Mouse (Mus musculus): ENCODE measurements at regions not wholly inside any gene's neighbourhood (a gene's known extent, or its start where the extent isn't known, plus 50 kb on each side); places are given as distances from the start of the nearest gene placed in this dataset.

DNA sequence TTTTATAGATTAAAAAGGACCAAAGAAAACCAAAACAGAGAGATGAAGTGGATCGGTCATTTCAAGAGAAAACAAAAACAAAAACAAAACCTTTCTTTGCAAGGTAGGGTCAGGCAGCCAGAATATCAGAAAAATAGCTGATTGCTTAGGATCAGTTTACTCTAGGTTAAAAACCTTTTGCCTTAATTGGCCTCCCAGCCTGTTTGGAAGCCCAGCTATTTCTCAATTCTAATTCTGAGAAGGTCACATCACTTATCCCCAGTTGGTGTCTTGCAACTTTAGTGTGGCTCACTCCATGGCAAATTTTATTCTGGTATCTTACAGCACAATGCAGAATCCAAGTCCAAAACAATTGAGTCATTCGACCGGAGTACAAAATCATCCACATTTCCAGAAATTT, 70.0 kb downstream of the 1190002N15Rik start:
- no peak for DNase-seq

GRCm38 (mm10) chr9:94456085-94456531, 81.8 kb downstream of the 1190002N15Rik start:
- DNase-seq, result no peak

DNA sequence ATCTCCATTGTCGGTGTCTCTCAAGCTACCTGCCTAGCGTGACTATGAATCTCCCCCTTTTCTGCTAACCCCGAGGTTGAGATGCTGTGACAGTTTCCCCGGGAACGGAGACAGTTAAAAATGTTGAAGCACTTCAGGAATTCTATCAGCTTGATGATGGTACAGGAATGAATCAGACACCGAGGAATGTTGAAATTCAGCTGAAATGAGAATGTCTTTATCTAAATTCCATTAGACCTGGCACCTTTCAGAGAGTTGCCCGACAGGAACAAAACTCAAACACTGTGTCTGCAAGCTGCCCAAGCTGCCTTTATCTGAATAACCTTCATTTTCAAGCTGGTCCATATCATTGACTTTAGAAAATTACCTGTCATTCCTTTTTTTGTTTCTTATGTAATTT, 82.4 kb downstream of the 1190002N15Rik start:
- DNase-seq, result no peak

DNA sequence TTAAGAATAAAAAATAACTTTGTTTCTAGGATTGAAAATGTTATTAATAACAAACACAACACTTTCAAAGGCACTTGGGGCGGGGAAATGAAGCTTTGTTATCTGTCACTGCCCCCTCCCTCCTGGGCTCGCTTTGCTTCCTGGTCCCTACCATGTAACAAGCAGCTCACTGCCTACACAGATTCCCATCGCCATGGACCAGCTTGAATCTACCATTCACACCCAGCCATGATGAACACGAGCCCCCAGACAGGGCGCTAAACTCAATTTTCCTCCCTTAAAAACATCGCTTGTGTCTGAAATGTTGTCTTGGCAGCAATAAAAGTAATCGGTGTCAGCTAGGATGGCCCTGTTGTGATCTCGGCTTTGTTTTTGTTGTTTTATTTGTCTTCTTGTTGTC, 88.0 kb downstream of the 1190002N15Rik start:
- no peak for DNase-seq

GRCm38 (mm10) chr9:94446182-94446763, 91.6 kb downstream of the 1190002N15Rik start:
- peak; percentile 26 to 27 for DNase-seq

DNA sequence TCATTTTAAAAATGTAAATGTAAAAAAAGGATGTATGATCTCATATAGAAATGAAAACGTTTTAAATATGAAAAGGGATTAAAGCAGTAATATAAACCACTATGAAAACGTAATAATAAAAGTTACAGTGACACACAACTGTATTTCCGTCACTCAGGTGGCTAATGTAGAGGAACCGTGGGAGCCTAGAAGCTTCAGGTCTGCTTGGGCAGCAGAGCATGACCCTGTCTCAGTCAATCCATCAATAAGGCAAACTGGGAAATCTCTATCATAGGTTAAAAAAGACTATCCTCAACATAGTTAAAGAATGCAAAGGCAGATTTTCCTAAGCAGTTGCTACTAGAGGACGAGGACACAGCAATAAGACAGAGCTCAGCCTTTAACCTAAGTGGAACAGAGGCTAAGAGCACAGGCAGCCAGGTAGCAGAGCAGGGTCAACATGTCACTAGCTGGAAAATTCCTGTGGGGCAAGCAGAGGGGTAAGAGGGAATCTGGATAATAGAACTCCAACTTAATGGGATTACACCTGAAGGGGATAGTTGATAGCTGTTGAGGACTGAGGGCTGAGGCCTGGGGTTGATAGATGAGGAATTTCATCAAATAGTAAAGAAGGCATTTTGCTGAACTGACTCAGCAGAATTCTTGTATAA, 93.6 kb downstream of the 1190002N15Rik start:
- DNase-seq, result no peak

DNA sequence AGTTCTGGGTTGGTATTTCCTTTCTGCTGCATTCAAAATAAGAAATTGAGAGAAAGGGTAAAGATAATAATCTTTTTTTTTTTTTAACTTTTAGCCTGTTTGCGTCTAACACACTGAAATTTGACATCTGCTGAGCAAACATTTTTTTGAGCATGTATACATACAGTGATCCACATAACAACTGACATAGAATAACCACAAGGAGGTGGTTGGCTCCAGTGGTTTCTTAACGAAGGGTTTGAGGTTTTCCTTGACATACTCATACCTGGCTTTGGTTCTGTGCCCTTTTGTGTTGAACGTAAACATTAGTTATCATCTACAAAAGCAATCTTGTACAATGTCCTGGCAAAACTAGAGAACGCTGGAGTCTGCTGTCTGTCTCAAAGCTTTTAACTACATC, 96.5 kb downstream of the 1190002N15Rik start:
- no peak for DNase-seq

GRCm38 (mm10) chr9:94433468-94433867, 104.4 kb downstream of the 1190002N15Rik start:
- no peak for DNase-seq

DNA sequence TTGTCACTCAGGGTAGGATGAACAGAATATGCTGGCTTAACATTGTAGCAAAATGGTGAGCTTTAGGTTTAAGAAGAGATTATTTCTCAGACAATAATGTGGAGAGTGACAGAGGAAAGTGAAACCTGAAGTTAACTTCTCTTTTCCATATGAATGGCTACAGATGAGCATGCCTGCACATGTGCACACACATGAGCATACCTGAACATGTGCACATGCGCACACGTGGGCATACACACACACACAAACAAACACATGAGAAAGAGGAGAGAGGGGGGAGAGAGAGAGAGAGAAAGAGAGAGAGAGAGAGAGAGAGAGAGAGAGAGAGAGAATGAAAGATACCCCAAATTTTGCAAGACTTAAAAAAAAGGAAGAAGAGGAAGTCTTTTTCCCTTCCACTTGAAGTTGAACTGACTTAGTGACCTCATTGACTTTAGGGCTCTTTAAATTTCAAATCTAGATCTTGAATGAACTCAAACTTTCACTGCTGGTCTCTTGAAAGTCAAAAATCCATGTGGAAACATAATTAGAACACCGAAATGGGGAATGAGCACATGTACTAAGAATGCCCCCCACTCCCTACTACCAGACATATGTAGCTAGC, 105.6 kb downstream of the 1190002N15Rik start:
- peak; percentile 6 to 10 for DNase-seq

- DNase-seq, result no peak
Measured at GRCm38 (mm10) chr9:94431540-94431939, 106.3 kb downstream of the 1190002N15Rik start.

GRCm38 (mm10) chr9:94430996-94431395, 106.9 kb downstream of the 1190002N15Rik start:
- no peak for DNase-seq

DNA sequence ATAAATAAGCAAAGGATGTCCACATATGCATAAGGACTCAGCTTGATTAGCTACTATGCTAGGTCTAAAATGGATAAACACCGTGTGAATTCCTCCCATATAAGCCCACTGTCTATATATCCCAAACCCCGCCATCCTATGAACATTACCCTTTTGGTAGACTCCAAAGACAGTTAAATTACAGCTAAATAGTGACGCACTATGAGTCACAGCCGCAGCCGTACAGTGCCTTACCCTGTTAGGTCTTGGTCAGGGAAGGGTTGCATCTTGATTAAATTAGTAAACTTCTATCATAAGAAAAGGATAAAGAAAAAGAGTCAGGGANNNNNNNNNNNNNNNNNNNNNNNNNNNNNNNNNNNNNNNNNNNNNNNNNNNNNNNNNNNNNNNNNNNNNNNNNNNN, 111.1 kb downstream of the 1190002N15Rik start:
- DNase-seq, result no peak

DNA sequence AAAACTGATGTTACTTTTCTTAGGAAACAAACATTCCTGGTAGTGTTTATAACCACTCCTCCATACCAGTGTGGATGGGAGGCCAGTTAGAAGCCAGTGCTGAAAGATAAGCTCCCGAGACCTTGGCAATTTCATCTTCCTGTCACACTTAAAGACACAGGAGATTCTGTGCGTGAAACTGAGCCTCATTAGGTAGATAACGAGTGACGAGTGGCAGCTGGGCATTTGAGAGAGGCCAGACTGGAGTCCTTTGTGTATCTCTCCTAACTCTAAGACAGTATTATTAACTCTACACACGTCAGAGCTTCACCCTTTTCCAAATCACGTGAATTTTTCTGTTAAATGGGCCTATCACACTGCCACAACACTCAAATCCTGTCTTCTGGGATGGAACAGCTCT, 112.1 kb downstream of the 1190002N15Rik start:
- DNase-seq, result no peak

- DNase-seq, result no peak
Measured at GRCm38 (mm10) chr9:94424438-94425135, 113.3 kb downstream of the 1190002N15Rik start.

GRCm38 (mm10) chr9:94410546-94410945, 127.3 kb downstream of the 1190002N15Rik start:
- no peak for DNase-seq

- DNase-seq, result no peak
Measured at GRCm38 (mm10) chr9:94410042-94410441, 127.8 kb downstream of the 1190002N15Rik start.

- no peak for DNase-seq
Measured at GRCm38 (mm10) chr9:94408635-94409323, 129.1 kb downstream of the 1190002N15Rik start.

DNA sequence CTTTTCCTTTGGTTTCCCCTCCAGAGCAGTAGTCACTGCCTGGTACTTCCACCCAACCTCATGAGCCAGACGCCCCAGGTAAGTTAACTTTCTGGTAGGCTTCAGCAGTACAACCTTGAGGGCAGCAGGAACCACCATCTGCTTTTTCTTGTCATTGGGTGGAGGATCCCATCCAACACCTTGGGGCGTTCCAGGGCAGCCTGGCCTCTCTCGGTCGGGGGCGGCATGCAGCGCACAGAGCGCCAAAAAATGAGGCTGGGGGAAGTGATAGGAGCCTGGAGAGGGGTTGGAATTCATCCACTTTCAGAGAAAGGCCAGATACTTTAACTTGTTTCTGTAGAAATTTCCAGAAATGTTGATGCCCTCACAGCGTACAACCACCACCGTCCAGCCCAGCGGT, 130.2 kb downstream of the 1190002N15Rik start:
- DNase-seq, result no peak

GRCm38 (mm10) chr9:94404551-94404950, 133.3 kb downstream of the 1190002N15Rik start:
- DNase-seq, result no peak

- DNase-seq, result no peak
Measured at GRCm38 (mm10) chr9:94400596-94400995, 137.3 kb downstream of the 1190002N15Rik start.

- DNase-seq, result no peak
Measured at GRCm38 (mm10) chr9:94395215-94395614, 142.7 kb downstream of the 1190002N15Rik start.

- no peak for DNase-seq
Measured at GRCm38 (mm10) chr9:94386190-94386589, 151.7 kb downstream of the 1190002N15Rik start.

DNA sequence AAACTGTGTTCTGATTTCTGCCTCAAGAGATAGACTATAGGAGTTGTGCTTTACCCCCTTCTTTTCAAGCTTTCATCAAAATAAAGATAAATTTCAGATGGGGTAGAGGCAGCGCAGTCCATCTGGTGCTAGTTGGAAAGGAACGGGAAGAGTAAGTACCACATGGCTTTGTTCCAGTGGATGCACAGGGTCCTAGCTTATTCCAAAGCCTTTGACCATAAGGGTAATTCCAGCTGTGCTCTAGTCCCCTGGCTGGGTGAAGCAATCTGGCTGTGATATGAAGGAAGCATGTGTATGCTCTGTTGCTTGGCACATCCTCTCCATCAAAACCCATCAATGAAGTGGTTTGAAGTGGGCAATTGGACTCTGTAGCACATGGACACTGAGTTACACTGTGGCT, 155.6 kb downstream of the 1190002N15Rik start:
- no peak for DNase-seq
